Comparison of ENCODE assay signal across 14 mouse cellular contexts in the genomic region with DNA sequence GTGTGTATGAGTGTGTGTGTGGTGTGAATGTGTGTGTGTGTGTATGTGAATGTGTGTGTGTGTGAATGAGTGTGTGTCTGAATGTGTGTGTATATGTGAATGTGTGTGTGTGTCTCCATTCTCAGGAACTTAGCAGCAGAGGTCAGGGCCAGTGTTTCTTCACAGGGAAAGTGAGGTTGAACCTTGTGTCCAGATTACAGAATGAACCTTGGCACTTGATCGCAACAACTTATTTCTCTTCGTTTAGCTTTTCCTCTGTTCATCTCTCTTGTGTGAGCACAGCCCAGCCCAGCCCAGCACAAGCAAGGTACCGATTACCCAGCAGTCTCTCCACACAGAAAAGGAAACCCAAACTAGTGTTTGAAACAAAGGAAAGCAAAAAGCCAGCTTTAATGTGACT.
"Had no signal": no experiment of that assay in that cellular context is flagged by ENCODE, and none has a peak within 500 bp of the region (broad histone marks: within the 10 kb centered on the region; RNA-seq: fewer than 3 reads in every experiment).

No protein-coding gene starts in this region.

- H3K36me3 ChIP-seq: liver, embryonic 15.5 days; midbrain, embryonic 10.5 days; midbrain, embryonic 12.5 days; midbrain, embryonic 15.5 days; neural tube, embryonic 12.5 days had no signal

- H3K4me2 ChIP-seq: liver, embryonic 15.5 days; lung, embryonic 14.5 days; midbrain, embryonic 12.5 days; midbrain, embryonic 15.5 days; neural tube, embryonic 12.5 days had no signal

- ATAC-seq: midbrain, embryonic 15.5 days had no signal

- H3K4me1 ChIP-seq: liver, embryonic 15.5 days; neural tube, embryonic 12.5 days had no signal

- H3K4me3 ChIP-seq: liver, embryonic 15.5 days; midbrain, embryonic 10.5 days; midbrain, embryonic 12.5 days; midbrain, embryonic 15.5 days; neural tube, embryonic 12.5 days had no signal

- H3K27ac ChIP-seq: liver, embryonic 15.5 days; midbrain, embryonic 10.5 days; midbrain, embryonic 12.5 days; midbrain, embryonic 15.5 days; neural tube, embryonic 12.5 days had no signal

- DNase-seq: lung, adult 18-20 months; lung, embryonic 14.5 days; lung, postnatal 10 days; lung, postnatal 4 days; right cerebral cortex, postnatal 14 days; spleen, adult 18-20 months; thymus, adult 18-20 months; thymus, postnatal 14 days; thymus, postnatal 36 days had no signal

- H3K9ac ChIP-seq: liver, embryonic 15.5 days; lung, embryonic 14.5 days; midbrain, embryonic 12.5 days; midbrain, embryonic 15.5 days; neural tube, embryonic 12.5 days had no signal

- H3K27me3 ChIP-seq: liver, embryonic 15.5 days; neural tube, embryonic 12.5 days had no signal

- H3K9me3 ChIP-seq: liver, embryonic 15.5 days; midbrain, embryonic 10.5 days; midbrain, embryonic 12.5 days; midbrain, embryonic 15.5 days; neural tube, embryonic 12.5 days had no signal
